Mouse (Mus musculus): ENCODE measurements at regions not wholly inside any gene's neighbourhood (a gene's known extent, or its start where the extent isn't known, plus 50 kb on each side); places are given as distances from the start of the nearest gene placed in this dataset.

DNA sequence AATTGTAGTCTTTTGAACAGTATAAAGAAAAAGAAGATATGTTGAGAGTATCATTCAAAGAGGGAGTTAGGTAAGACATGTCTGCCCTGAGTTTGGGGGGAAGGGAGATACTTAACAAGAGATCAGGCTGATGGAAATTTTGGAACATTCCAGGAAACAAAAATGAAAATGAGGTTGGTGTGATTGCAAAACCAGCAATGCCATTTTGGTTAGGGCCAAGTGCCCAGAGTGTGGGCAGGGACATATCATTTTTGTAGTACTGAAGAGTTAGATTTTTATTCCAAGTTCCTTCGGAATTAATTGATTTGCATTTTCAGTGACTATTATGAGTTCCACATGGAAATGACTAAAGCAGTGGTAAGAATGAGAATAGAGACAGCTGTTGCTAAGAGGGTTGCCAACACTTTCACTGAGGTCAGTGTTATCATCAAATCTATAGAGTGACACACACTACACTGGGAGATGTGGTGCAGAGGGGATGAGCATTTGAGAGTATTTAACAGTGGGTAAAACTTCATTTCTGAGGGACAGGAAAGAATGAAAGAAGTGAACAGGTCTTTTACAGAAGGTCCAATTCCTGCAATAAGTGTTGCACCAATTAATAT is 105.1 kb upstream of the Erbb4 start:
- DNase-seq (ENCODE audit: low spot score in 2 of 2): no peak

DNA sequence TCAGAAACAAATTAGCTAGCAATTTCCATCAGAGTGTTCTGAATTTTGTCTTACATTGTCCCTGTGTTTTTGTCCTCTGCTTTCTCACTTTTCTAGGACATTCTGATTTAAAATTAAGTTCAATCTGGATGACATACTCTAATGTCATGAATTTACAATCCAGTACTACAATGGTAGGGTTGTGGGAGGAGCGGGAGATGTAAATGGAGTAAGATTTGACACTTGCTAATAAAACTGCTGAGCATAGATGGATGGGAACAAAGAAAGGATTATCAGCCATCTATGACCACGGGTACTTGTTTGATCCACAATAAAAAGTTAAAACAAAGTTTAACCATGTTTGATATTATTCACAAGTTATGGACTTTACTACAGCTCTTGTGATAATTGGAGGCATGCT is 94.9 kb upstream of the Erbb4 start:
- no peak for DNase-seq (ENCODE audit: low spot score in 2 of 2)

DNA sequence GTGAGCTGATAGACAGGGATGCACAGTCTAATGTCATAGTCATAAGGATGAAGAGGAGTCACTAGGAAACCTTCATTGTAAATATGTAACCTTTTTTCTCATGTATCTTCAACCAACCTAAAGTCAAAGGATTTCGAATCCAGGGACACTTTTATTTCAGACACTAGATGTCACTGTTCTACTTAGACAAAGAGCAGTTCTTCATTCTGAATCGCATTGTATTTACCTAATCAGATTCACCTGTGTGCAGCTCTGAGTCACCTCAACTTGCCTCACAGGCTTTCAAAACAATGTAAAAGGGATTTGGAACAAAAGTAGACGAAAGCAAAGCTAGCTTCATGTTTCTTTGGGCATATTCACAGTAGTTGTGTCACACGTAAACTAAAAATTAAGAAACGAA is 57.3 kb upstream of the Erbb4 start:
- DNase-seq (ENCODE audit: low spot score in 2 of 2): no peak
